Mouse (Mus musculus) midbrain, embryonic 14.5 days (tissue): ENCODE measurements around the gene AL607142.1. TPM values are rescaled to one million over a fixed set of nuclear protein-coding genes. Genes with fewer than 3 reads are reported as not detected.

Source experiments
- ATAC-seq: fragments of 200-750 bp; cut with Nextera tagmentation; 2 replicates; pipeline ENCODE4 v1.8.0; 2017; ENCODE audit warnings: moderate number of reproducible peaks, moderate library complexity; ENCODE audit not compliant: low FRiP score, low TSS enrichment
- DNase-seq: peaks from one replicate; pipeline ENCODE4 v3.0.0-alpha.2; 2015
- H3K27ac ChIP-seq: fragments of 300-500 bp; sonication (generic); replicated peaks from 2 replicates; pipeline ENCODE4 v1.5.1; 2014; ENCODE audit warnings: mild to moderate bottlenecking, low read depth, low read length, moderate library complexity
- H3K27me3 ChIP-seq: fragments of 300-500 bp; sonication (generic); 2 replicates; pipeline ENCODE4 v1.6.1; 2014; ENCODE audit warnings: low read length, control low read depth, mixed read lengths; ENCODE audit not compliant: control insufficient read depth, insufficient read depth
- H3K36me3 ChIP-seq: fragments of 300-500 bp; sonication (generic); 2 replicates; pipeline ENCODE4 v1.6.1; 2014; ENCODE audit warnings: low read length, control low read depth; ENCODE audit not compliant: control insufficient read depth, insufficient read depth
- H3K4me1 ChIP-seq: fragments of 300-500 bp; sonication (generic); 2 replicates; pipeline ENCODE4 v1.6.1; 2014; ENCODE audit warnings: mild to moderate bottlenecking, antibody characterized with exemption, low read length, control low read depth; ENCODE audit not compliant: control insufficient read depth, insufficient read depth
- H3K4me2 ChIP-seq: fragments of 300-500 bp; sonication (generic); 2 replicates; pipeline ENCODE4 v1.6.1; 2014; ENCODE audit warnings: mild to moderate bottlenecking, low read length, moderate library complexity
- H3K4me3 ChIP-seq: fragments of 300-500 bp; sonication (generic); replicated peaks from 2 replicates; pipeline ENCODE4 v1.5.1; 2014; ENCODE audit warnings: low read depth, low read length
- H3K9ac ChIP-seq: fragments of 300-500 bp; sonication (generic); replicated peaks from 2 replicates; pipeline ENCODE4 v1.6.1; 2014; ENCODE audit warnings: mild to moderate bottlenecking, low read length, moderate library complexity
- H3K9me3 ChIP-seq: fragments of 300-500 bp; sonication (generic); 2 replicates; pipeline ENCODE4 v1.6.1; 2016; ENCODE audit warnings: low read length, control low read depth, mixed read lengths; ENCODE audit not compliant: control insufficient read depth
- WGBS: fragments of 180-500 bp; shearing (Covaris S2); extraction: QIAGEN DNeasy Blood & Tissue Kit; methylation state at CpG from one replicate; pipeline ENCODE4 v1.1.7; 2014; 5-methylcytosine and 5-hydroxymethylcytosine counted together
- polyA plus RNA-seq: library from polyadenylated mRNA; unstranded; fragments of >200 nt; fragmentation: Nextera tagmentation; extraction: Ambion mirVana; gene quantifications from 2 replicates; pipeline ENCODE4 v1.2.1, GENCODE M21; 2014

The AL607142.1 gene
- polyA plus RNA-seq, 1 experiment from 2014 or later: not detected

DNA sequence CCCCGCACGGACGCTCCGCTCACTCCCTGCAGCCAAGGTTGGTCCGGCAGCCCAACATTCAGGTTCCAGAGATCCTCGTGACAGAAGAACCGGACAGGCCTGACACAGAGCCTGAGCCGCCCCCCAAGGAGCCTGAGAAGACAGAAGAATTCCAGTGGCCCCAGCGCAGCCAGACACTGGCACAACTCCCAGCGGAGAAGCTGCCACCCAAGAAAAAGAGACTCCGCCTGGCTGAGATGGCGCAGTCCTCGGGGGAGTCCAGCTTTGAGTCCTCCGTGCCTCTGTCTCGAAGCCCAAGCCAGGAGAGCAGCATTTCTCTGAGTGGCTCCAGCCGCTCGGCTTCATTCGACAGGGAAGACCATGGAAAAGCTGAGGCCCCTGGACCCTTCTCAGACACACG lies 32.1 kb downstream of the AL607142.1 start:
- H3K27ac ChIP-seq: no peak overlapping the region
- H3K9me3 ChIP-seq: peaks cover 16% of the 10 kb centered on the region
- no peak overlapping the region for H3K9ac ChIP-seq
- no peaks in the 10 kb centered on the region for H3K36me3 ChIP-seq
- no peak overlapping the region for H3K4me3 ChIP-seq
- no peaks in the 10 kb centered on the region for H3K4me1 ChIP-seq
- H3K4me2 ChIP-seq: no peak overlapping the region
- no peaks in the 10 kb centered on the region for H3K27me3 ChIP-seq
- no peak for ATAC-seq
- no peak for DNase-seq
- WGBS: 87% methylated on average over 19 of the region's 19 CpGs

DNA sequence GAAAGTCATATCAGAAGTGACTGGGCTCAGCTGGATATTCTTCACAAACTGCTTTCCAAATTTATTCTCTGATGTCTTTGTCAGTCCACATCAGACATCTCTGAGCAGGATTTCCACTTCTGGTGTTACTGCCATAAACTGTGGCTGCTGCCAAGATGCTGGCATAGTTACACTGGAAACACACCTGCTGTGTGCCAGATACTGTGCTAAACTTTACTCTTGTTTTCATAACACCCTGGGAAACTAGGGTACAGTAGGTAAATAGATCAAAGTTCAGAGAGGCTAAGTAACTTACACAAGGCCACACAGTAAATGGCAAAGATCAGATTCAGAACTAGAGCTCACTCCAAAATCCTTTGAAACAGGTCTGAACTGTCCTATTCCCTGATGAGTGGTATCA lies 36.4 kb downstream of the AL607142.1 start:
- ATAC-seq: no peak
- no peaks in the 10 kb centered on the region for H3K27me3 ChIP-seq
- H3K36me3 ChIP-seq: no peaks in the 10 kb centered on the region

DNA sequence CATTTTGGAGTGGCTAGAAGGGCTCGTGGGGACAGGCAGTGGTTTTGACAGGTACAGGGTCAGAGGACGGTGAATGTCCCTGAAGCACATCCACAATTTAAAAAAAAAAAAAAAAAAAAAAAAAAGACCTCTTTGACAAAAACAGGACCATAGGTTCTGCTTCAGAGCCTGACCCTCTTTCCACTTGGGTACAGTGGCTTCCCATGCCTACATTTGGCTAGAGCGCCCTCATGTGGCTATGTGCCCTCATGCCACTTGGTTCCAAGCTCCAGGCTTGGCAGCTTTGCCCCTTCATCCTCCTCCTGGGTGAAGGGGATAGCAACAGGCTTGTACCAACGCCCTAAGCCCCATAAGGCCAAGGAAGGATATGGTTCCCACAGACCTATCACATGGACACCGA lies 39.8 kb downstream of the AL607142.1 start:
- Histone ChIP-seq H3K9me3 (peaks cover 4% of the 10 kb centered on the region; the same call in 1 of the 2 replicates), H3K9ac (no peak overlapping the region), H3K4me1 (no peaks in the 10 kb centered on the region), H3K4me2 (no peak overlapping the region), H3K36me3 (no peaks in the 10 kb centered on the region), H3K4me3 (no peak overlapping the region), H3K27me3 (no peaks in the 10 kb centered on the region), H3K27ac (no peak overlapping the region)
- no peak; the same call in 1 of the 2 replicates for ATAC-seq
- 56% methylated on average over 5 of the region's 5 CpGs for WGBS
- DNase-seq: peak; percentile 71

More for the DNA sequence above, 36.4 kb downstream of the AL607142.1 start:
- peaks cover 16% of the 10 kb centered on the region for H3K9me3 ChIP-seq
- no peak overlapping the region for H3K4me2 ChIP-seq
- H3K27ac ChIP-seq: no peak overlapping the region
- H3K4me1 ChIP-seq: no peaks in the 10 kb centered on the region
- no peak for DNase-seq
- H3K9ac ChIP-seq: no peak overlapping the region
- no peak overlapping the region for H3K4me3 ChIP-seq

DNA sequence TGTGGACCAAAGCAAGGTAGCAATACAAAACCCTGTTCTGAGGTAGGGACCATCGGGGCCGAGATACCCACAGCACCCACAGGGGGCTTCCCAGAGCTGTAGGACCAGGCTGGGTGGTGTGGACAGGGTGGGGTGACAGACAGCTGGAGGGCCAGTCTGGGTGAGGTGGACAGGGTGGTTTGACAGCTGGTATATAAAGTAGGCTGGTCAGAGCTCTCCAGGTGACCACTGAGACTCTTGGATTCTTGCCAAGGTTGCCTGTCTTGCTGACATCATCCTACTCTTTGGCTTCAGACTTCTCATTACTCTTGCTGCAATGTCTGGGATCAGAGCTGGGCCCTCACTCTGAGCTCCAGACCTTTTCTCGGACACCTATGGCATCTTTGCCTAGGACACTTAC lies 41.6 kb downstream of the AL607142.1 start:
- DNase-seq (no peak), ATAC-seq (no peak)
- Histone ChIP-seq H3K4me2 (no peak overlapping the region), H3K4me3 (no peak overlapping the region), H3K9me3 (no peaks in the 10 kb centered on the region), H3K4me1 (no peaks in the 10 kb centered on the region), H3K9ac (no peak overlapping the region), H3K27ac (no peak overlapping the region), H3K27me3 (no peaks in the 10 kb centered on the region), H3K36me3 (no peaks in the 10 kb centered on the region)
- WGBS: 93% methylated on average over 3 of the region's 3 CpGs

DNA sequence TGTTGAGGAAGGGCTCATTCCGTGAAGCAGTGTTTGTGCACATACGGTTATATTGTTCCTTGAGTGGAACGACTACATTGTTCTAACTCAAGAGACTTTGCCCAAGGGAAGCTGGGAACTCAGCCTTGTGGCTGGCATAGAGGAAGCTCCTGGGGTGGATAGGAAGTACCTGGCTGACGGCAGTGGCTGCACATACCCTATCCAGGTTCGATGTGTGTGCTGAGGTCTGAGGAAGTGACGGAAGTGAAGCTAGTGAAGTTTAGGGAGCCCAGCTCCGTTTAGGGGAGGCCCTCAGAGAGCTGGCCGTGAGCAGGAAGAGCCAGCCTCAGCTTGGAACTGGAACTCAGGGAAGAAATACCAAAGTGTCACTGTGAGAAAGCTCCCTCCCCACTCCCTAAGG lies 43.0 kb downstream of the AL607142.1 start:
- H3K27ac ChIP-seq: no peak overlapping the region
- ATAC-seq: no peak
- no peak for DNase-seq
- H3K4me1 ChIP-seq: no peaks in the 10 kb centered on the region
- no peak overlapping the region for H3K9ac ChIP-seq
- WGBS: 89% methylated on average over 8 of the region's 8 CpGs
- H3K9me3 ChIP-seq: no peaks in the 10 kb centered on the region
- no peak overlapping the region for H3K4me3 ChIP-seq
- no peaks in the 10 kb centered on the region for H3K27me3 ChIP-seq
- H3K4me2 ChIP-seq: no peak overlapping the region
- H3K36me3 ChIP-seq: no peaks in the 10 kb centered on the region

DNA sequence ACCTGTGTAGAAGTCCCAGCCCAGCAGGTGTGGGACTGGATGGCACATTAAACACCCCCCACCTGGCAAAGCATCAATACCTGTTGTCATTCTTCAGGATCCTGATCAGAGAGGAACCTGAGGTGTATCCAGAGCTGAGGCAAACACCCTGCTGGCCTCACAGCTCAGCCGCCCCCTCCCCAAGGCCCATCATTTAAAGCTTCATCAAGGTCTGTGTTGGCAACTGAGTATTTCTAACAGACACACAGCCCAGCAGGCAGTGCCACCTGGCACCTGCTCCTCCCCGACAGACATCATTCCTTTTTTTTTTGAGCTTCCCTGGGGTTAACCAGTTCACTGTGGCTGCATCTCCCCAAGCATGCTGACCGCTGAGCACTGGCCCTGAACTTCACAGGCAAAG lies 50.7 kb downstream of the AL607142.1 start:
- no peak overlapping the region for H3K4me2 ChIP-seq
- no peaks in the 10 kb centered on the region for H3K4me1 ChIP-seq
- H3K36me3 ChIP-seq: no peaks in the 10 kb centered on the region
- no peaks in the 10 kb centered on the region for H3K27me3 ChIP-seq
- no peaks in the 10 kb centered on the region for H3K9me3 ChIP-seq
- ATAC-seq (no peak), DNase-seq (no peak)
- H3K4me3 ChIP-seq: no peak overlapping the region
- H3K27ac ChIP-seq: no peak overlapping the region
- WGBS: 89% methylated on average over 3 of the region's 3 CpGs
- H3K9ac ChIP-seq: no peak overlapping the region

DNA sequence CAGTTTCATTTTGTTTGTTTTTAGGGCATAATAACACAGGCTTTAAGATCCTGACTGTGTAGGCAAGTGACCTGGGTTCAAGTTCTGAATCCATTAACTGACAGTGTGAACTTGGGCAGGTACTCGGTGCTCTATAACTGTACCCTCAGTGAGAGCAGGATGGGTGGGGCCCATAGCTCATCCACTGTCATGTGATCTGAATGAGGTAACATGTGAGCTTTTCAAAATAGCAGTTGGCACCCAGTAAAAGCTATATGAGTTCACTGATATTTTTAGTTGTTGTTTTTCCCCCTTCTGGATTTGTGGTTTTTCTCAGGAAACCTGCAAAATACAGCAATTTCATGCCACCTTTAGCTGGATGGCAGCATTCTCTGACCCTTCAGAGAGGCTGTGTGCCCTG lies 51.5 kb downstream of the AL607142.1 start:
- 93% methylated on average over 1 of the region's 1 CpGs for WGBS
- H3K9me3 ChIP-seq: no peaks in the 10 kb centered on the region
- ATAC-seq: no peak

DNA sequence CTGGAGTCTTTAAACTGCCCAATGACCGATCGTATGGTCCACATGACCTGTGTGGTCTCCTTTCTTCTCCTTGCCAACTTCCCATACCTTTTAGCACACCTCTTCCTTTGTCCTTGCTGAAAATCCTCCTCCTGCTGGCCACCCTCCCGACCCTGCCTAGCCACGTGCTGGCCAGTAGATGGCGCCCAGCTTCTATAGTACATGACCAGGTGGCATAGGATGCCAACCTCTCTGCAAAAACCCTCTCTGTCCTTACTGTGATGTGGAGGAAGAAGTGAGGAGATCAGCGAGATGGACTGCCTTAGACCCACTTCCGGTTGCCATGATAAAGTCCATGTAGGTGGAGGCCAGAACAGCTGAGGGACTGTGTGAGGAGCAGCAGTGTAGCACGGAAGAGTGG lies 55.5 kb downstream of the AL607142.1 start:
- H3K9ac ChIP-seq: no peak overlapping the region
- no peaks in the 10 kb centered on the region for H3K9me3 ChIP-seq
- peak; percentile 60 for ATAC-seq
- 38% methylated on average over 8 of the region's 8 CpGs for WGBS
- H3K36me3 ChIP-seq: no peaks in the 10 kb centered on the region
- no peak overlapping the region for H3K27ac ChIP-seq
- no peak overlapping the region for H3K4me2 ChIP-seq
- no peak overlapping the region for H3K4me3 ChIP-seq
- no peaks in the 10 kb centered on the region for H3K27me3 ChIP-seq
- no peaks in the 10 kb centered on the region for H3K4me1 ChIP-seq
- DNase-seq: peak; percentile 79

More for the DNA sequence above, 51.5 kb downstream of the AL607142.1 start:
- H3K27me3 ChIP-seq: no peaks in the 10 kb centered on the region
- H3K27ac ChIP-seq: no peak overlapping the region
- no peak overlapping the region for H3K9ac ChIP-seq
- no peaks in the 10 kb centered on the region for H3K36me3 ChIP-seq
- no peaks in the 10 kb centered on the region for H3K4me1 ChIP-seq
- no peak overlapping the region for H3K4me3 ChIP-seq
- DNase-seq: no peak
- no peak overlapping the region for H3K4me2 ChIP-seq

DNA sequence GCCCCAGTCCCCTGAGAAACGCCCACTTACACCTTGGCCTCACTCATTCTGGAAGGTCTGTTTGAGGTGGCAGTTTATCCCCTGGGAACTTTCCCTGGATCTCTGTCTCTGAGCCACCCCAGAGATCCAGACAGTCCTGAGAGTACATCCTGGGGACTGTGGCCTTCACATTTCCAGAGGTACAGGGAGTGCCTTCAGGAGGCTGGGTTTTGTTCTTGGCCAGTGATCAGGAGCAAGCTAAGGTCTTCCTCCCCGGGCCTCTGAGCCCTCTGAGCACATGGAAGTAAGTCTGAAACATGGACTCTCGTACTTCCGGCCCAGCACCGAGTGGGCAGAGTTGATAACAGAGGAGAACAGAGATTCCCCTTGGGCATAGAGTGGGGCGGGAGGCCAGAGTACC lies 59.9 kb downstream of the AL607142.1 start:
- Histone ChIP-seq H3K9me3 (no peaks in the 10 kb centered on the region), H3K27ac (no peak overlapping the region), H3K4me3 (no peak overlapping the region), H3K4me2 (no peak overlapping the region), H3K36me3 (no peaks in the 10 kb centered on the region), H3K4me1 (no peaks in the 10 kb centered on the region), H3K27me3 (no peaks in the 10 kb centered on the region), H3K9ac (no peak overlapping the region)
- DNase-seq: no peak
- no peak for ATAC-seq
- WGBS: 83% methylated on average over 6 of the region's 6 CpGs
